Mouse (Mus musculus): Measurements from ENCODE around the gene Htr5b.

DNA sequence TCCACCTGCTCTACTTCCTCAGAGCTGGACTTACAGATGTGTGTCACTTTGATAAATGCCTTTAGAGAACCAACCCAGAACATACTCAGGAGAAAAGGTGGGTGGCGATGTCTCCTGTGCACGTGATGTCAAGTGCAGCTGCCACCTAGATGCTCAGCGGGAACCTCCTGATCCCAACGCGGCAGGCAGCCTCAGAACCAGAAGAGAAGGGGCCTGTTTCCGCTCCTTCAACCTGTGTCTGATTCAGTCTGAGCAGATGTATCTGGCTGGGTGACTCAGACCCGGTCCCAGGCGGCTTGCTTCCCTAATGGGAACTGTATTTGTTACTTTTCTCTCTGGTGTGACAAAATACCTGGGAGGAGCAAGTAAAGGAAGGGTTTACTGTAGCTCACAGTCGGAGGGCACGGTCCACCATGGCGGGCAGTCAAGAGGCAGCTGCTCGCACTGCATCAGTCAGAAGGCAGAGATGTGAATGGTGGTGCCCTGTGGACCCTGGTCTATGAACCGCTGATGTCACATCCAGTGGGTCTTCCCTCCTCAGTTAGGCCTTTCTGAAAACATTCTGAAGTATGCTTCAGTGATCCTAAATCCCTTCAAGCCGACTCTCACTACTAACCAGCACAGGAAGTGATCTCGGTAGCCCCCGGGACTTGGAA is 22.7 kb upstream of the Htr5b start:
- TF ChIP-seq CTCF (IDR thresholded peaks at IDR 0.05; ENCODE audit: low read depth, low read length) (no peak), POLR2A (IDR thresholded peaks at IDR 0.05; ENCODE audit: borderline replicate concordance, low read depth, low read length) (no peak)
